In the genomic region with DNA sequence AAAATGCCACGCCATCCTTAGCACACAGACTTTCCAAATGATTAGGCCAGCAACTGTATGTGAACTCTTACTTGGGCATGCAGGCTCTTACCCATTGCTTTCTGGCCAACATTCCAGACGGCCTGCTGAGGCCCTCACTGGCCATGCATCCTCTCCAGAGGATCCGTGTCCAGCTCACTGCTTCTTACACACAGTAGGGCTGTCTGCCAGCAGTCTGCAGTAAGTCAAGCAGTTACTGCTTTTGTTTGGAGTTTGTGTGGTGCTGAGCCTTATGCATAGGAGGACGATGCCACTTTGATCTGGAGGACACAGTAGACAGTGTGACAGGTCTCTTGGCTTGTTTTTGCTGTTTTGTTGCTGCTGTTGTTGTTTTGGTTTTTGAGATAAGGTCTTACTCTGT, we compare ENCODE assay signal across 19 mouse cellular contexts. TPM values are rescaled to one million over a fixed set of nuclear protein-coding genes. Genes with fewer than 3 reads are reported as not detected.
DNase-seq lines count a peak whose midpoint lies in the region; ATAC-seq and TF ChIP-seq lines count a peak whose summit lies in the region.
"Had no signal": no experiment of that assay in that cellular context is flagged by ENCODE, and none has a peak within 500 bp of the region (broad histone marks: within the 10 kb centered on the region; RNA-seq: fewer than 3 reads in every experiment).

No protein-coding gene starts in this region.

- no peak for ATAC-seq in liver, postnatal 0 days
- no peak for ATAC-seq in heart, embryonic 11.5 days (replicated peaks; ENCODE audit: insufficient number of reproducible peaks, low FRiP score, low TSS enrichment)
- ATAC-seq: hindbrain, embryonic 16.5 days; midbrain, embryonic 13.5 days had no signal

- TF ChIP-seq CTCF in liver, adult 2 months (IDR thresholded peaks at IDR 0.05; ENCODE audit: low read depth, low read length), result no peak
- no peak for TF ChIP-seq CTCF in liver, postnatal 0 days (IDR thresholded peaks at IDR 0.05; ENCODE audit: low read depth)

- no peaks in the 10 kb centered on the region for H3K4me1 ChIP-seq in liver, adult 2 months (ENCODE audit: control insufficient read depth, insufficient read depth, low read length)
- no peaks in the 10 kb centered on the region for H3K4me1 ChIP-seq in liver, postnatal 0 days (ENCODE audit: insufficient read depth)
- peaks cover 8% of the 10 kb centered on the region; the same call in 1 of the 2 replicates for H3K4me1 ChIP-seq in heart, embryonic 11.5 days (ENCODE audit: control insufficient read depth, insufficient read depth, low read length)
- H3K4me1 ChIP-seq: limb, embryonic 12.5 days; midbrain, embryonic 13.5 days had no signal

- no peak for TF ChIP-seq POLR2A in liver, adult 2 months (IDR thresholded peaks at IDR 0.05; ENCODE audit: extremely low read depth, insufficient read depth, low read length)

- no peaks in the 10 kb centered on the region for H3K79me2 ChIP-seq in liver, adult 2 months (ENCODE audit: control insufficient read depth, insufficient read depth, low read length)

- no peaks in the 10 kb centered on the region for H3K36me3 ChIP-seq in liver, adult 2 months (ENCODE audit: control insufficient read depth, insufficient read depth, low read length)
- H3K36me3 ChIP-seq in liver, postnatal 0 days (replicated peaks; ENCODE audit: insufficient read depth, low read length), result no peaks in the 10 kb centered on the region
- no peaks in the 10 kb centered on the region; the same call in 1 of the 2 replicates for H3K36me3 ChIP-seq in heart, embryonic 11.5 days (ENCODE audit: control insufficient read depth, insufficient read depth, low read length)
- H3K36me3 ChIP-seq: limb, embryonic 12.5 days; midbrain, embryonic 13.5 days had no signal

- peak; percentile 18 for DNase-seq in adrenal gland, postnatal 14 days
- DNase-seq in adrenal gland, postnatal 25 days, result no peak
- DNase-seq in liver, adult 2 months (ENCODE audit: extremely low read depth, low read depth, low spot score), result peak; percentile 14
- no peak for DNase-seq in liver, postnatal 0 days
- peak; percentile 14 to 32 for DNase-seq in heart, postnatal 14 days
- DNase-seq in spleen, adult 18-20 months, result no peak
- DNase-seq in right cerebral cortex, postnatal 25 days, result no peak
- DNase-seq: adrenal gland, adult 8-10 months; cerebellum, adult 2 months; gastrocnemius, postnatal 10 days; kidney, adult 18-20 months; kidney, postnatal 10 days; thymus, adult 18-20 months had no signal

- H3K4me2 ChIP-seq in liver, postnatal 0 days (ENCODE audit: low read depth, low read length), result no peak overlapping the region
- H3K4me2 ChIP-seq in heart, embryonic 11.5 days, result no peak overlapping the region
- H3K4me2 ChIP-seq: limb, embryonic 12.5 days; midbrain, embryonic 13.5 days had no signal

- intact Hi-C loops in heart, postnatal 14 days (cut with DNase I), result no loop called here

- no peak overlapping the region for H3K4me3 ChIP-seq in liver, adult 2 months (ENCODE audit: insufficient read depth, low read depth, low read length)
- H3K4me3 ChIP-seq in liver, postnatal 0 days (ENCODE audit: low read depth, low read length), result no peak overlapping the region
- H3K4me3 ChIP-seq in heart, embryonic 11.5 days (ENCODE audit: low read depth, low read length), result no peak overlapping the region
- H3K4me3 ChIP-seq: limb, embryonic 12.5 days; midbrain, embryonic 13.5 days had no signal

- no peak overlapping the region for H3K27ac ChIP-seq in liver, adult 2 months (replicated peaks; ENCODE audit: insufficient read depth, low read depth, low read length)
- H3K27ac ChIP-seq in liver, postnatal 0 days (ENCODE audit: low read depth), result no peak overlapping the region
- peak overlapping the region; percentile 29; the same call in 1 of the 2 replicates for H3K27ac ChIP-seq in heart, embryonic 11.5 days (ENCODE audit: low read depth, low read length)
- H3K27ac ChIP-seq: limb, embryonic 12.5 days; liver, embryonic 14.5 days; macrophage; midbrain, embryonic 13.5 days had no signal

- H3K9me3 ChIP-seq in liver, postnatal 0 days (ENCODE audit: low read length), result no peaks in the 10 kb centered on the region
- no peaks in the 10 kb centered on the region; the same call in 1 of the 2 replicates for H3K9me3 ChIP-seq in heart, embryonic 11.5 days (replicated peaks; ENCODE audit: control insufficient read depth, low read length)
- H3K9me3 ChIP-seq: limb, embryonic 12.5 days; midbrain, embryonic 13.5 days had no signal

- no peak overlapping the region for H3K9ac ChIP-seq in liver, adult 2 months (ENCODE audit: low read depth, low read length)
- no peak overlapping the region for H3K9ac ChIP-seq in liver, postnatal 0 days (replicated peaks)
- H3K9ac ChIP-seq in heart, embryonic 11.5 days (ENCODE audit: low read depth, low read length), result no peak overlapping the region
- H3K9ac ChIP-seq: limb, embryonic 12.5 days; liver, embryonic 14.5 days; midbrain, embryonic 13.5 days had no signal

- H3K27me3 ChIP-seq in liver, adult 2 months (ENCODE audit: control insufficient read depth, insufficient read depth, low read length), result no peaks in the 10 kb centered on the region
- no peaks in the 10 kb centered on the region for H3K27me3 ChIP-seq in liver, postnatal 0 days (ENCODE audit: insufficient read depth, low read length)
- H3K27me3 ChIP-seq in heart, embryonic 11.5 days (ENCODE audit: control insufficient read depth, insufficient read depth, low read length), result no peaks in the 10 kb centered on the region
- H3K27me3 ChIP-seq: limb, embryonic 12.5 days; midbrain, embryonic 13.5 days had no signal

- TF ChIP-seq EP300 in liver, postnatal 0 days (IDR thresholded peaks at IDR 0.05; ENCODE audit: low read depth), result no peak

- WGBS in liver, adult 2 months, result 75% methylated on average over 4 of the region's 4 CpGs
- WGBS in liver, postnatal 0 days (ENCODE audit: insufficient replicate concordance), result 73% methylated on average over 4 of the region's 4 CpGs
- WGBS in heart, embryonic 11.5 days (ENCODE audit: insufficient replicate concordance), result 40% methylated on average over 4 of the region's 4 CpGs

RNA-seq across cellular contexts. Expression of gene Itpr2, which starts 36.6 kb away (rescaled TPM):
- 91.9 and 93.3 TPM in 2 replicates for total RNA-seq in adrenal gland, postnatal 14 days (2021)
- 38.8 and 55.6 TPM in 2 replicates for total RNA-seq in adrenal gland, postnatal 25 days (2021)
- 22.9 and 27.0 TPM in 2 replicates for total RNA-seq in liver, adult 2 months (2014; rRNA removed)
- 6.6 and 9.5 TPM in 2 replicates for polyA plus RNA-seq in liver, adult 2 months (2012; rRNA removed)
- 13.8 and 15.2 TPM in 2 replicates for polyA plus RNA-seq in liver, postnatal 0 days (2015; fragmentation: Nextera tagmentation; extraction: Ambion mirVana)
- 31.3 and 33.6 TPM in 2 replicates for polyA plus RNA-seq in heart, embryonic 11.5 days (2014; fragmentation: Nextera tagmentation; extraction: Ambion mirVana)
- 10 to 100 TPM; 30.1 to 34.3 TPM for total RNA-seq in heart, postnatal 14 days (2021)

RNA-seq across cellular contexts. Expression of gene Fgfr1op2, which starts 38.3 kb away (rescaled TPM):
- 92.2 and 94.2 TPM in 2 replicates for total RNA-seq in adrenal gland, postnatal 14 days (2021)
- 116 and 119 TPM in 2 replicates for total RNA-seq in adrenal gland, postnatal 25 days (2021)
- total RNA-seq in liver, adult 2 months (2014; rRNA removed), result 38.3 and 46.0 TPM in 2 replicates
- polyA plus RNA-seq in liver, adult 2 months (2012; rRNA removed), result 30.9 and 33.5 TPM in 2 replicates
- 69.7 and 71.6 TPM in 2 replicates for polyA plus RNA-seq in liver, postnatal 0 days (2015; fragmentation: Nextera tagmentation; extraction: Ambion mirVana)
- 92.8 and 93.4 TPM in 2 replicates for polyA plus RNA-seq in heart, embryonic 11.5 days (2014; fragmentation: Nextera tagmentation; extraction: Ambion mirVana)
- total RNA-seq in heart, postnatal 14 days (2021), result 10 to 100 TPM; 56.4 to 61.4 TPM

RNA-seq across cellular contexts. Expression of gene Ints13, which starts 39.0 kb away (rescaled TPM):
- total RNA-seq in adrenal gland, postnatal 14 days (2021), result 40.4 and 48.7 TPM in 2 replicates
- 35.3 and 44.5 TPM in 2 replicates for total RNA-seq in adrenal gland, postnatal 25 days (2021)
- total RNA-seq in liver, adult 2 months (2014; rRNA removed), result 23.0 and 26.2 TPM in 2 replicates
- polyA plus RNA-seq in liver, adult 2 months (2012; rRNA removed), result 5.6 TPM in 2 replicates
- 14.5 and 17.6 TPM in 2 replicates for polyA plus RNA-seq in liver, postnatal 0 days (2015; fragmentation: Nextera tagmentation; extraction: Ambion mirVana)
- polyA plus RNA-seq in heart, embryonic 11.5 days (2014; fragmentation: Nextera tagmentation; extraction: Ambion mirVana), result 51.8 and 56.3 TPM in 2 replicates
- total RNA-seq in heart, postnatal 14 days (2021), result 10 to 100 TPM; 20.7 to 24.2 TPM

Comparison
In these comparisons a context has a peak if more than half of its experiments do, and no peak if none do; other contexts are left out.
1. DNase-seq: peak in adrenal gland, postnatal 14 days (single experiment), liver, adult 2 months (single experiment) and heart, postnatal 14 days (2 of 2); none in adrenal gland, postnatal 25 days (single experiment), liver, postnatal 0 days (single experiment), spleen, adult 18-20 months (0 of 2) and right cerebral cortex, postnatal 25 days (single experiment).